Comparison of ENCODE assay signal across 9 mouse cellular contexts in the genomic region with DNA sequence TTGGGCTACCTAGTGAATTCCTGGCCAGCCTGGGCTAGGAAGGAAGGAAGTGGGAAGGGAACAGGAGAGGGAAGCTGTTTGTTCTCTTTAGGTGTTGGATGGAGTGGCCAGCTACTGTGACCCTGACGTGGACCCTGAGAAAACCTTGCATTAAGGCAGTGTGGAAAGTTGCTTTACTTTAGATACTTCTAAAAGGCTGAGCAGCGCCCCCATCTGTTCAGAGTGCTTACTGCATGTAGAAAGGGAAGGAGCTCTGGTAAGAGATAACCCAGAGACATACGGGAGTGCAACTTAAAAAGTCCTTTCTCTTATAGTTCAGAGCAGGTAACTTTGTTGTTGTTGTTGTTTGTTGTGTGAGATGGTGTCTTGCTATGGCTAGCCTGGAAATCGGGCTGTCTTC. TPM values are rescaled to one million over a fixed set of nuclear protein-coding genes. Genes with fewer than 3 reads are reported as not detected.
DNase-seq lines count a peak whose midpoint lies in the region; ATAC-seq and TF ChIP-seq lines count a peak whose summit lies in the region.
"Had no signal": no experiment of that assay in that cellular context is flagged by ENCODE, and none has a peak within 500 bp of the region (broad histone marks: within the 10 kb centered on the region; RNA-seq: fewer than 3 reads in every experiment).

No protein-coding gene starts in this region.

- H3K4me3 ChIP-seq in ES-E14 (ENCODE audit: insufficient read depth in 1 of 2, low read depth in 1 of 2, low read length in 2 of 2, poor library complexity in 1 of 2, severe bottlenecking in 1 of 2), result no peak overlapping the region
- no peak overlapping the region for H3K4me3 ChIP-seq in embryonic facial prominence, embryonic 14.5 days (ENCODE audit: low read depth, low read length)
- no peak overlapping the region for H3K4me3 ChIP-seq in liver, embryonic 13.5 days (replicated peaks)
- no peak overlapping the region for H3K4me3 ChIP-seq in spleen, adult 2 months (ENCODE audit: extremely low read depth, insufficient read depth, insufficient read length)

- no peak for ATAC-seq in embryonic facial prominence, embryonic 14.5 days (ENCODE audit: low read depth)
- no peak for ATAC-seq in liver, embryonic 13.5 days (ENCODE audit: low read depth)

- no peak for TF ChIP-seq POLR2A in spleen, adult 2 months (IDR thresholded peaks at IDR 0.05; ENCODE audit: low read depth, low read length)

- no peak overlapping the region for H3K9ac ChIP-seq in ES-E14 (ENCODE audit: insufficient read depth, low read depth, low read length, poor library complexity, severe bottlenecking)
- no peak overlapping the region for H3K9ac ChIP-seq in embryonic facial prominence, embryonic 14.5 days (ENCODE audit: low read depth, low read length)
- no peak overlapping the region for H3K9ac ChIP-seq in liver, embryonic 13.5 days

- H3K36me3 ChIP-seq in ES-E14 (ENCODE audit: control insufficient read depth, insufficient read depth, low read length, poor library complexity, severe bottlenecking), result peaks cover 16% of the 10 kb centered on the region; the same call in 1 of the 2 replicates
- peaks cover 34% of the 10 kb centered on the region for H3K36me3 ChIP-seq in embryonic facial prominence, embryonic 14.5 days (ENCODE audit: control insufficient read depth, insufficient read depth, low read length)
- peaks cover 72% of the 10 kb centered on the region for H3K36me3 ChIP-seq in liver, embryonic 13.5 days
- peaks cover 9% of the 10 kb centered on the region for H3K36me3 ChIP-seq in spleen, adult 2 months (ENCODE audit: control insufficient read depth, insufficient read depth, low read length)

- in situ Hi-C loops in ES-E14 (cut with MboI; ENCODE audit: low sequenced_read_pairs in 2 of 2, unreplicated experiment in 2 of 2), result no loop called here

- 57% methylated on average over 4 of the region's 4 CpGs for WGBS in embryonic facial prominence, embryonic 14.5 days
- WGBS in liver, embryonic 13.5 days (ENCODE audit: insufficient replicate concordance), result 48% methylated on average over 4 of the region's 4 CpGs
- WGBS in spleen, adult 2 months, result 57% methylated on average over 4 of the region's 4 CpGs

- TF ChIP-seq CTCF in spleen, adult 2 months (IDR thresholded peaks at IDR 0.05; ENCODE audit: extremely low read depth, insufficient read depth, insufficient read length, insufficient replicate concordance), result no peak

- no peaks in the 10 kb centered on the region for H3K4me1 ChIP-seq in ES-E14 (ENCODE audit: control insufficient read depth in 2 of 2, insufficient read depth in 2 of 2, low read length in 2 of 2, poor library complexity in 1 of 2)
- no peaks in the 10 kb centered on the region for H3K4me1 ChIP-seq in embryonic facial prominence, embryonic 14.5 days (ENCODE audit: control insufficient read depth, insufficient read depth, low read length)
- no peaks in the 10 kb centered on the region for H3K4me1 ChIP-seq in liver, embryonic 13.5 days (replicated peaks)
- no peaks in the 10 kb centered on the region for H3K4me1 ChIP-seq in spleen, adult 2 months (ENCODE audit: control insufficient read depth, insufficient read depth, insufficient read length)

- H3K27ac ChIP-seq in ES-E14 (ENCODE audit: insufficient read depth, low read depth, low read length, poor library complexity, severe bottlenecking), result no peak overlapping the region
- H3K27ac ChIP-seq in embryonic facial prominence, embryonic 14.5 days (replicated peaks; ENCODE audit: low read depth, low read length), result no peak overlapping the region
- no peak overlapping the region for H3K27ac ChIP-seq in liver, embryonic 13.5 days
- H3K27ac ChIP-seq in spleen, adult 2 months (ENCODE audit: insufficient read depth, low read length), result no peak overlapping the region

- no peaks in the 10 kb centered on the region for H3K9me3 ChIP-seq in ES-E14 (ENCODE audit: control insufficient read depth, insufficient read depth, low read depth, low read length)
- H3K9me3 ChIP-seq in embryonic facial prominence, embryonic 14.5 days (ENCODE audit: control insufficient read depth, low read length), result no peaks in the 10 kb centered on the region
- no peaks in the 10 kb centered on the region for H3K9me3 ChIP-seq in liver, embryonic 13.5 days (replicated peaks)

- H3K4me2 ChIP-seq in embryonic facial prominence, embryonic 14.5 days (ENCODE audit: low read depth, low read length), result no peak overlapping the region
- no peak overlapping the region for H3K4me2 ChIP-seq in liver, embryonic 13.5 days

- peak; percentile 76 to 77 for DNase-seq in left cerebral cortex, postnatal 14 days (ENCODE audit: low spot score in 2 of 2)
- no peak for DNase-seq in left cerebral cortex, adult 11 months (ENCODE audit: low spot score)
- DNase-seq in ES-E14 (ENCODE audit: low read depth, low spot score), result peak; percentile 66
- DNase-seq in adrenal gland, adult 8-10 months, result peak; percentile 53
- DNase-seq in embryonic facial prominence, embryonic 14.5 days (ENCODE audit: low spot score), result peak; percentile 32
- DNase-seq in liver, embryonic 13.5 days, result peak; percentile 43
- DNase-seq in spleen, adult 2 months (ENCODE audit: low read depth in 1 of 2, low spot score in 2 of 2), result peak; percentile 12 to 27
- no peak for DNase-seq in Muller cell, postnatal 12 days (ENCODE audit: inconsistent ontology term)

- H3K27me3 ChIP-seq in embryonic facial prominence, embryonic 14.5 days (replicated peaks; ENCODE audit: control insufficient read depth, insufficient read depth, low read length), result no peaks in the 10 kb centered on the region
- H3K27me3 ChIP-seq in liver, embryonic 13.5 days, result no peaks in the 10 kb centered on the region
- H3K27me3 ChIP-seq in spleen, adult 2 months (ENCODE audit: control insufficient read depth, insufficient read depth, low read length), result no peaks in the 10 kb centered on the region

- intact Hi-C loops in left cerebral cortex, postnatal 14 days (cut with DNase I), result loop anchor here (5.0 kb wide), 3 partner anchors 74 to 419 kb away; partner anchors contain the start of gene Abhd2

TF ChIP-seq in ES-E14, 5 proteins besides CTCF, POLR2A, EP300 and RAD21:
- TF ChIP-seq ZNF384 (IDR thresholded peaks at IDR 0.05; ENCODE audit: low read depth, low read length), result no peak
- no peak for TF ChIP-seq MAFK (IDR thresholded peaks at IDR 0.05; ENCODE audit: insufficient read depth, low read depth, low read length)
- TF ChIP-seq HCFC1 (IDR thresholded peaks at IDR 0.05; ENCODE audit: borderline replicate concordance, insufficient read depth, low read length), result no peak
- no peak for TF ChIP-seq CHD2 (IDR thresholded peaks at IDR 0.05; ENCODE audit: low read depth, low read length)
- TF ChIP-seq ZC3H11A (IDR thresholded peaks at IDR 0.05; ENCODE audit: borderline replicate concordance, low read depth, low read length), result no peak
TF ChIP-seq in ES-E14: peak in this region for 0.

RNA-seq across cellular contexts. Expression of gene Rlbp1, which starts 40.9 kb away (rescaled TPM):
- 10 to 100 TPM; 23.4 to 24.3 TPM for total RNA-seq in left cerebral cortex, postnatal 14 days (2021)
- 5.9 and 8.1 TPM in 2 replicates for total RNA-seq in ES-E14 (2012; rRNA removed)
- total RNA-seq in adrenal gland, adult 8-10 months (2022), result 1 to 10 TPM in 1 of 4 experiments, under 1 TPM in 1, not detected in 2; 0.17 to 1.4 TPM
- 2.5 and 3.4 TPM in 2 replicates for polyA plus RNA-seq in embryonic facial prominence, embryonic 14.5 days (2014; fragmentation: Nextera tagmentation; extraction: Ambion mirVana)
- polyA plus RNA-seq in liver, embryonic 13.5 days (2015; fragmentation: Nextera tagmentation; extraction: Ambion mirVana), result 0.06 TPM in 1 of 2 replicates, not detected in the other
- not detected in 2 replicates for polyA plus RNA-seq in spleen, adult 2 months (2012; rRNA removed)
- polyA plus RNA-seq: heart, embryonic 14.5 days had no signal

RNA-seq across cellular contexts. Expression of gene Fanci, which starts 45.8 kb away (rescaled TPM):
- under 1 TPM; 0.51 to 0.91 TPM for total RNA-seq in left cerebral cortex, postnatal 14 days (2021)
- total RNA-seq in ES-E14 (2012; rRNA removed), result 31.9 and 33.0 TPM in 2 replicates
- under 1 TPM; 0.20 to 0.95 (median 0.43) TPM for total RNA-seq in adrenal gland, adult 8-10 months (2022)
- polyA plus RNA-seq in embryonic facial prominence, embryonic 14.5 days (2014; fragmentation: Nextera tagmentation; extraction: Ambion mirVana), result 8.2 and 8.3 TPM in 2 replicates
- polyA plus RNA-seq in liver, embryonic 13.5 days (2015; fragmentation: Nextera tagmentation; extraction: Ambion mirVana), result 9.2 and 11.3 TPM in 2 replicates
- 0.99 and 2.4 TPM in 2 replicates for polyA plus RNA-seq in spleen, adult 2 months (2012; rRNA removed)

Comparison
In these comparisons a context has a peak if more than half of its experiments do, and no peak if none do; other contexts are left out.
1. DNase-seq: peak in left cerebral cortex, postnatal 14 days (2 of 2), ES-E14 (single experiment), adrenal gland, adult 8-10 months (single experiment), embryonic facial prominence, embryonic 14.5 days (single experiment), liver, embryonic 13.5 days (single experiment) and spleen, adult 2 months (2 of 2); none in left cerebral cortex, adult 11 months (single experiment) and Muller cell, postnatal 12 days (single experiment).
2. RNA of gene Fanci, which starts 45.8 kb away (total RNA-seq): 31.9 to 33.0 TPM in ES-E14; 0.51 to 0.91 TPM in left cerebral cortex, postnatal 14 days and 0.20 to 0.95 TPM in adrenal gland, adult 8-10 months; every median in the first group is over 10 times any median in the second.